Mouse (Mus musculus): ENCODE data around the gene Slc6a8. TPM values are rescaled to one million over a fixed set of nuclear protein-coding genes. Genes with fewer than 3 reads are reported as not detected.
A peak's percentile ranks its signal among the peaks of the same experiment; 100 is the strongest.

Slc6a8 gene
- total and polyA plus RNA-seq, 3 experiments = 5.4 to 11.9 TPM; not detected in 1

DNA sequence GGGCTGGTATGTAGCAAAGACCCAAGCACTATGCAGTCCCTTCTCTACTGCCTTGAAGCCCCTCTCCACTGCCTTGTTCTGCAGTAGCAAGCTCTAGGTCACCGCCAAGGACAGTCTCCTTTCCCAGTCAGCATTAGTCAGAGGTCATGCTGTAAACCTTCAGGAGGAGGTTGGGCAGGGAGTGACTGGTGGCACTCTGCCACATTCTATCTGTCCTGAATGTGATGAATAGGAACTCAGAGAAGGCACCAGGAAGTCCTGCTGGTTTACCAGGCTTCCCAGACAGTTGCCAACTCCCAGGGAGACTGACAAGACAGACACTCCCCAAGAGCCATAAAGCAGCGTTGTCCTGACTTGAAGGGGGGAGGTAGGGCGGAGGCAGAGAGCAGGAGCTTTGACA lies 12.7 kb downstream of the Slc6a8 start:
- TF ChIP-seq MAX (IDR thresholded peaks at IDR 0.05; ENCODE audit: low read length) (no peak), UBTF (IDR thresholded peaks at IDR 0.05; ENCODE audit: borderline replicate concordance, insufficient read depth, low read depth, low read length) (no peak), MXI1 (IDR thresholded peaks at IDR 0.05; ENCODE audit: low read depth, low read length) (no peak), KAT2A (conservative IDR thresholded peaks at IDR 0.05; ENCODE audit: low read depth, low read length) (no peak), ZMIZ1 (IDR thresholded peaks at IDR 0.05; ENCODE audit: low read depth, low read length) (no peak), HCFC1 (IDR thresholded peaks at IDR 0.05; ENCODE audit: low read depth, low read length) (no peak), NELFE (IDR thresholded peaks at IDR 0.05; ENCODE audit: low read depth, low read length) (no peak), MAZ (IDR thresholded peaks at IDR 0.05; ENCODE audit: low read depth, low read length) (no peak), POLR2AphosphoS2 (IDR thresholded peaks at IDR 0.05; ENCODE audit: low read length) (no peak), POLR2AphosphoS5 (IDR thresholded peaks at IDR 0.05; ENCODE audit: borderline replicate concordance, low read depth, low read length) (no peak), ETS1 (IDR thresholded peaks at IDR 0.05; ENCODE audit: low read depth, low read length) (no peak), GABPA (IDR thresholded peaks at IDR 0.05; ENCODE audit: low read depth, low read length) (no peak), RAD21 (IDR thresholded peaks at IDR 0.05; ENCODE audit: low read depth, low read length) (no peak), MAFK (IDR thresholded peaks at IDR 0.05; ENCODE audit: borderline replicate concordance, low read depth, low read length) (no peak), USF1 (IDR thresholded peaks at IDR 0.05; ENCODE audit: low read depth, low read length) (no peak), NRF1 (IDR thresholded peaks at IDR 0.05; ENCODE audit: insufficient read depth, low read depth, low read length, poor library complexity, severe bottlenecking) (no peak), CHD2 (IDR thresholded peaks at IDR 0.05; ENCODE audit: low read length) (no peak), E2F4 (IDR thresholded peaks at IDR 0.05; ENCODE audit: borderline replicate concordance, low read depth, low read length) (no peak), TBP (IDR thresholded peaks at IDR 0.05; ENCODE audit: low read depth, low read length) (no peak), MYC (IDR thresholded peaks at IDR 0.05; ENCODE audit: low read depth, low read length) (no peak)
- no peak for DNase-seq (ENCODE audit: low read depth, low spot score)
- Histone ChIP-seq H3K27ac (ENCODE audit: control insufficient read depth, low read depth, low read length) (no peak overlapping the region), H3K27me3 (ENCODE audit: control insufficient read depth in 1 of 2, insufficient read depth in 2 of 2, low read length in 2 of 2) (no peaks in the 10 kb centered on the region), H3K36me3 (ENCODE audit: control insufficient read depth in 1 of 2, insufficient read depth in 2 of 2, low read length in 2 of 2) (peaks cover 0 to 5% of the 10 kb centered on the region in 2 experiments; a peak in 2 of 4 replicates), H3K4me3 (ENCODE audit: control insufficient read depth in 1 of 2, insufficient read depth in 1 of 2, low read depth in 2 of 2, low read length in 2 of 2) (no peak overlapping the region), H3K79me2 (ENCODE audit: control insufficient read depth, insufficient read depth, low read length, poor library complexity) (no peaks in the 10 kb centered on the region), H3K4me1 (ENCODE audit: control insufficient read depth in 1 of 2, insufficient read depth in 2 of 2, low read length in 2 of 2) (no peaks in the 10 kb centered on the region), H3K9ac (ENCODE audit: control insufficient read depth, low read depth, low read length, poor library complexity, severe bottlenecking) (no peak overlapping the region), H3K9me3 (replicated peaks; ENCODE audit: insufficient read depth, low read length) (no peaks in the 10 kb centered on the region)

DNA sequence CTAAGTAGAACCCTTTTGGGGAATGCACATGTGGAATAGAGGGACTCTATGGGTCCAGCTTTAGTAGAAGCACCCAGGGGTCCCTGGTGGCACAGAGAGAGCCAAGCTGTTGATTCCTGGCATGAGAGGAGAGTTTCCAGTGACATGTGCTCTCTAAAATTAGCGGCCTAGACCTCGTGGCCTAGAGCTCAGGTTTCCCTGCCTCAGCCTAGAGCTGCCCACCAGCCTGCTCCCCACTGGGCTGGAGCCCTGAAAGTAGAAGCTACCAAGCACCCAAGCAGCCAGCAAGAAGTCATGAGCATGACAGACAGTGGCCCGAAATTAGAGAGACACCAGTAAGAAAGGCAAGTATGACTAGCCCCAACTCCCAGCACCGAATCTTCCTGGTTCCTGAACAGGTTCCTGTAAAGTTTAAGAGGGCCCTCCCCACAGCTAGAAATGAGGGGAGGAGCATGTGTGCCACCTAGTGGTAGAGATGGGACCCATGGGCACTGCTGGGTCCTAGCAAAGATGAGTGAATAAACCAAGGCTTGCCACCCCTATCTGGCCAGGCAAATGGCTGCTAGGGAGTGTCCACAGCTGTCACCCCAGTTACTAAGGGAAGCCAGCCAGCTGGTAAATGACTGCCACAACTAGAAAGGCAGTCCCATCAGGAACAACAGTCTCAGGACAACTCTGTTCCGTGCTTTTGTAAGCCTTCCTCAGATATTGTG lies 18.1 kb downstream of the Slc6a8 start:
- H3K9ac ChIP-seq (ENCODE audit: control insufficient read depth, low read depth, low read length, poor library complexity, severe bottlenecking) = no peak overlapping the region
- H3K36me3 ChIP-seq (ENCODE audit: control insufficient read depth in 1 of 2, insufficient read depth in 2 of 2, low read length in 2 of 2) = peaks cover 2 to 6% of the 10 kb centered on the region in 2 experiments; a peak in 2 of 4 replicates
- no peaks in the 10 kb centered on the region for H3K9me3 ChIP-seq (replicated peaks; ENCODE audit: insufficient read depth, low read length)
- peak; percentile 55 for DNase-seq (ENCODE audit: low read depth, low spot score)
- H3K4me3 ChIP-seq (ENCODE audit: control insufficient read depth in 1 of 2, insufficient read depth in 1 of 2, low read depth in 2 of 2, low read length in 2 of 2) = no peak overlapping the region
- H3K79me2 ChIP-seq (ENCODE audit: control insufficient read depth, insufficient read depth, low read length, poor library complexity) = no peaks in the 10 kb centered on the region
- H3K27ac ChIP-seq (ENCODE audit: control insufficient read depth, low read depth, low read length) = no peak overlapping the region
- H3K4me1 ChIP-seq (ENCODE audit: control insufficient read depth in 1 of 2, insufficient read depth in 2 of 2, low read length in 2 of 2) = 0 out of 4 replicates have a peak, but pooled peaks cover 0 to 2% of the 10 kb centered on the region in 2 experiments
- no peaks in the 10 kb centered on the region for H3K27me3 ChIP-seq (ENCODE audit: control insufficient read depth in 1 of 2, insufficient read depth in 2 of 2, low read length in 2 of 2)
- TF ChIP-seq HCFC1 (IDR thresholded peaks at IDR 0.05; ENCODE audit: low read depth, low read length) (no peak), ZC3H11A (IDR thresholded peaks at IDR 0.05; ENCODE audit: low read depth, low read length) (no peak), RAD21 (IDR thresholded peaks at IDR 0.05; ENCODE audit: low read depth, low read length) (peak; percentile 10), CHD1 (IDR thresholded peaks at IDR 0.05; ENCODE audit: low read depth, low read length) (no peak), CTCF (IDR thresholded peaks at IDR 0.05 in 2 of 3, conservative IDR thresholded peaks at IDR 0.05 in 1 of 3; ENCODE audit: control insufficient read depth in 1 of 3, insufficient read depth in 1 of 3, low read depth in 2 of 3, low read length in 3 of 3, poor library complexity in 1 of 3, severe bottlenecking in 1 of 3) (peak; percentile 54 to 61 (median 61)), SMC3 (IDR thresholded peaks at IDR 0.05; ENCODE audit: low read depth, low read length) (peak; percentile 38), ZNF384 (IDR thresholded peaks at IDR 0.05; ENCODE audit: low read depth, low read length) (no peak)
